Mouse (Mus musculus) limb, embryonic 15.5 days (tissue): ENCODE data around the gene Lama5. TPM values are rescaled to one million over a fixed set of nuclear protein-coding genes. Genes with fewer than 3 reads are reported as not detected.
"Not testable (repeated sequence)": the region's sequence is repeated elsewhere in the genome, so short reads cannot be mapped to it uniquely, and the experiment has no call there.

Source experiments
- ATAC-seq: fragments of 200-750 bp; cut with Nextera tagmentation; 2 replicates; pipeline ENCODE4 v1.8.0; 2017; ENCODE audit warnings: low read depth, moderate TSS enrichment; ENCODE audit not compliant: insufficient number of reproducible peaks, low FRiP score, low TSS enrichment
- H3K27ac ChIP-seq: fragments of 300-500 bp; sonication (generic); 2 replicates; pipeline ENCODE4 v1.5.1; 2015; ENCODE audit warnings: moderate library complexity, mild to moderate bottlenecking, inconsistent platforms
- H3K27me3 ChIP-seq: fragments of 300-500 bp; sonication (generic); 2 replicates; pipeline ENCODE4 v1.6.1; 2015; ENCODE audit warnings: inconsistent platforms
- H3K36me3 ChIP-seq: fragments of 300-500 bp; sonication (generic); 2 replicates; pipeline ENCODE4 v1.6.1; 2015; ENCODE audit warnings: inconsistent platforms
- H3K4me1 ChIP-seq: fragments of 300-500 bp; sonication (generic); 2 replicates; pipeline ENCODE4 v1.6.1; 2015; ENCODE audit warnings: inconsistent platforms
- H3K4me2 ChIP-seq: fragments of 300-500 bp; sonication (generic); 2 replicates; pipeline ENCODE4 v1.6.1; 2015; ENCODE audit warnings: mild to moderate bottlenecking, inconsistent platforms
- H3K4me3 ChIP-seq: fragments of 300-500 bp; sonication (generic); 2 replicates; pipeline ENCODE4 v1.5.1; 2015; ENCODE audit warnings: mild to moderate bottlenecking, inconsistent platforms
- H3K9ac ChIP-seq: fragments of 300-500 bp; sonication (generic); 2 replicates; pipeline ENCODE4 v1.6.1; 2015; ENCODE audit warnings: inconsistent platforms
- H3K9me3 ChIP-seq: fragments of 300-500 bp; sonication (generic); 2 replicates; pipeline ENCODE4 v1.6.1; 2016; ENCODE audit warnings: inconsistent platforms
- WGBS: fragments of 180-500 bp; shearing (Covaris S2); methylation state at CpG from one replicate; pipeline ENCODE4 v1.1.7; 2015; 5-methylcytosine and 5-hydroxymethylcytosine counted together
- polyA plus RNA-seq: library from polyadenylated mRNA; unstranded; fragments of >200 nt; fragmentation: Nextera tagmentation; extraction: Ambion mirVana; gene quantifications from 2 replicates; pipeline ENCODE4 v1.2.1, GENCODE M21; 2015

Gene Lama5
- polyA plus RNA-seq, 1 experiment from 2014 or later, result 25.9 TPM

DNA sequence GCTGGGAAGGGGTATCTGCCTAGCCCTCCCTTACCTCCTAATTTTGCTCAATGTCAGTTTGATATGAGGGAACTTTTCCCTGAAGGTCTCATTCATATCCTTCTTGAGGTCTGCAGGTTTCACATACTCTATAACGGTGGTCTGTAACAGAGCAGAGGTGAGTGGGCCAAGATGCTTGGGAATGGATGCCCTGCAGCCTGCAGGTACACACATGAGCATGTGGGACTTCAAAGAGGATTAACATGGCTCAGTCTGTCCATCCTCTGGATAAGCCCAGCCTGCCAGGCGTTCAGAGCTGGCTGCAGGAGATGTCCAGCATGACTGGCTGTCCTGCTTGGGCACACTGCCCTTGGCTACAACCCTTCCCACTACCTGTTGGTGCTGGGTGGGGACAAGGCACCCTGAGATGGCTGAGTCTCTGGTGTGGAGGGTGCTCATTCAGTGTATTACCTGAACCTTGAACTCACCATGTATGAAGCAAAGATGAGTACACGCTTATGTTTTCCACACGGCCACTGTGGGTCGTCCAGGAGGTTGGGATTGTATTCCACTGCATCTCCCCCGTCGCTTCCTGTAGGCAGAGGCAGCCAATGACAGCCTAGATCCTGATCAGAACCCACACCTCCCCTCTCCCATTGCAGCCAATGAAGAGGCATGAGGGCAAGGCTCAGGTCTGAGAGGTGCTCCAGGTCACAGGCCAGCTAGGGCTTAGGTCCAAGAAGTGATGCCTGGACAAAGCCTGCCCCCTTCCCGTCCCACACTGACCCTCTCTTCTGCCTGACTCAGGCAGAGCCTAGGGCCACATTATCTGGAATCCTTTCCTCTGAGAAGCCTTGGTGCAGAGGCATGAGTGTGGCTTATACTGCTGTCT is 35.2 kb upstream of the Lama5 start:
- Histone ChIP-seq H3K27me3 (no peaks in the 10 kb centered on the region), H3K9ac (no peak overlapping the region), H3K4me1 (peaks cover 22% of the 10 kb centered on the region), H3K9me3 (no peaks in the 10 kb centered on the region), H3K36me3 (peaks cover 73% of the 10 kb centered on the region), H3K4me3 (no peak overlapping the region), H3K27ac (no peak overlapping the region), H3K4me2 (no peak overlapping the region)
- no peak for ATAC-seq
- 61% methylated on average over 8 of the region's 8 CpGs for WGBS

DNA sequence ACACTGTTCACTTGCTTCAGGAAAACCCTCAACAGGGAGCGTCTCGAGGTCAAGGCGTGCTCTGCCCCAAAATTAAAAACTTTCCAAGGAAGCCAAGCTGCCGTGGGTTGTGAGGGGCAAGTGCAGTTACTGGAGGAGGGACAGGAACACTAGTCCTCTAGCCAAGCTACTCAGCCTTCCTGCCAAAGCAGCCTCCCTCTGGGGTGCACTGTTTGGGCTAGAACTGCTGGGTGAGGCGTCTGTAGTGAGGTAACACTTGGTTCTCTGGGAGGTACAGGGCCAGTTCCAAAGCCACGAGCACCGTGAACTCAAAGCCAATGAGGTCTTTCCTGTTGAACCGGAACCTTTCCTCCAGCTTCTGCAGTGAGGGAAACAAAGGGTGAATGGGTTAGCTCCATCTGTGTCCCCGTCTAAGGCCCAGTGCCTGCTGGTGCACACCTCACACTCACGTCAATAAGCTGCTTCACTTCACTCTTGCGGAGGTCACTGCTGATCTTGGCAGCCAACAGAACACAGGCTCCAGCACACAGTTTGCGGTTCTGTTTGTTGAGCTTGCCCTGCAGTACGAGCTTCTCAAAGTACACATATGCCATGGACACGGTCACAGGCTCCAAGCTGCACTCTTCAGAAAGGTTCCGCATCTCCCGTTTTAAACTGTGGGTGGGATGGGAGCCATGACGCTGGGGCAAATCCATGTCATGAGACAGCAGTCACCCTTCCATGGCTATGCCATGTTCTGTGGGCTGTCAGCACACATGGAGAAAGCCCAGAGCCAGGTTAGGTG is 34.4 kb upstream of the Lama5 start:
- not testable (repeated sequence) for H3K4me2 ChIP-seq, H3K27me3 ChIP-seq, H3K9ac ChIP-seq, H3K4me3 ChIP-seq, H3K27ac ChIP-seq, ATAC-seq, H3K9me3 ChIP-seq
- H3K4me1 ChIP-seq, result peaks cover 23% of the 10 kb centered on the region
- 67% methylated on average over 17 of the region's 17 CpGs for WGBS
- H3K36me3 ChIP-seq, result peaks cover 67% of the 10 kb centered on the region

DNA sequence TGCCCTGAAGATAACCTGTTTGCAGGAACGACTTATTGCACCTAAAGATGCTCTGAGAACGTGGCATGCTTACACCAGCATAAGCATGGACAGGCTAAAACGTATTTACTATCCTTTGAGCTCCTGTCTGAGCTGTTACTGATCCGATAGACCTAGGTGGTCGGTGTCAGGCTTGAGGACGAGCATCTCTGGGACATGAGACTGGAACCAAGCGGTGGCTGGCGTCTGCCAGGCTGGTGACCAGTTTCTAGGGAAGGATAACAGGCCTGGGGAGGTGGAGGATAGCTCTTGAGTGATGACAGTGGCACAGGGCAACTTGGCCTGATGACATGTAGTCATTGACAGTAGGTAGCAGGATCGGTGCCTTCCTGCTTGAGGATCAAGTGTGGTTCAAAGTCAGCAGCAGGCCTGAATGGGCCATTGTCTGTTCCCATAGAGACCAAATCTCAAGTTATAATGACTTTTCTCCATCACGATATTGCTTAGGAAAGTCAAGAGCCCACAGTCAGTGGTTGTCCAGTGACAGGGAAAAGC is 33.4 kb upstream of the Lama5 start:
- ATAC-seq, H3K4me2 ChIP-seq, H3K4me3 ChIP-seq, H3K27ac ChIP-seq, H3K9ac ChIP-seq, H3K9me3 ChIP-seq, H3K27me3 ChIP-seq: not testable (repeated sequence)
- Histone ChIP-seq H3K4me1 (peaks cover 23% of the 10 kb centered on the region), H3K36me3 (peaks cover 57% of the 10 kb centered on the region)
- 81% methylated on average over 10 of the region's 10 CpGs for WGBS

DNA sequence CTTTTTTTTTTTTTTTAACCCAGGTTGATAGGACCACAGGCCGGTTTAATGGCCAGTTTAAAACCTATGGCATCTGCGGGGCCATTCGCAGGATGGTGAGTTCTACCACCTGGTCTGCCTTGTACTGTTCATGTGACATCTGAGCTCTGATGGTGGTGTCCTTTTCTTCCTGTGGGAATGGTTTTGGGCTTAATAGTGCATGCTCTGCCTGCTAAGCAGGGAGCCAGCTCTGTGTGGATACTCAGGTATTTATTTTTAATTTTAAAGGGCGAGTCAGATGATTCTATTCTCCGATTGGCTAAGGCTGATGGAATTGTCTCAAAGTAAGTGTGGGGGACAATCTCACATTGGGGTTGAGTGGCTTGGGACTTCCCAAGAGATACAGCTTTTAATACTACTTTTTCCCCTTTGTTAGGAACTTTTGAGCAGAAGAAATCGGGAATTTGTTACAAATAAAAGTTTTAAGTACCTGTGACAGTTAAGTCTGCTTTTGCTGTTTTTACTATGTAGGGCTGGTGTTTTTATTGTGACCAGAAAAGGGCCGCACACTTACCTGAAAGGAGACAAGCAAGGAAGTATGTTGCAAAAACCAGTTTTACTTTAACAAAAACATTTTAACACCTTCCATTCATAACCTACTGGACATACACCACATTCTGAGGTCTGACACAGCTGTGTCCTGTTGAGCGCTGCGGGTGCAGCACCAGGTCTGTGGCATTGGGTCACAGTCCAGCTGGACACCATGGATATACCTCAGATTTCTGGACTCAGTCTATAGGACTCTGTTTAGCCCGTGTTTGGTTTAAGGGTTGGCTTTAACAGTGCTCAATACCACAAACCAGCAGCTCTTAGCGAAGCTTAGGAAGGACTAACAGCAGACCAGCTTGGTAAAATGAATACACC is 32.6 kb upstream of the Lama5 start:
- no peak for ATAC-seq
- H3K4me1 ChIP-seq, result peaks cover 23% of the 10 kb centered on the region
- H3K4me2 ChIP-seq, result peak overlapping the region; percentile 77
- no peaks in the 10 kb centered on the region for H3K9me3 ChIP-seq
- 48% methylated on average over 11 of the region's 11 CpGs for WGBS
- H3K4me3 ChIP-seq, result peak overlapping the region; percentile 69
- peak overlapping the region; percentile 87 for H3K27ac ChIP-seq
- peak overlapping the region; percentile 86 for H3K9ac ChIP-seq
- H3K36me3 ChIP-seq, result peaks cover 49% of the 10 kb centered on the region
- no peaks in the 10 kb centered on the region for H3K27me3 ChIP-seq

DNA sequence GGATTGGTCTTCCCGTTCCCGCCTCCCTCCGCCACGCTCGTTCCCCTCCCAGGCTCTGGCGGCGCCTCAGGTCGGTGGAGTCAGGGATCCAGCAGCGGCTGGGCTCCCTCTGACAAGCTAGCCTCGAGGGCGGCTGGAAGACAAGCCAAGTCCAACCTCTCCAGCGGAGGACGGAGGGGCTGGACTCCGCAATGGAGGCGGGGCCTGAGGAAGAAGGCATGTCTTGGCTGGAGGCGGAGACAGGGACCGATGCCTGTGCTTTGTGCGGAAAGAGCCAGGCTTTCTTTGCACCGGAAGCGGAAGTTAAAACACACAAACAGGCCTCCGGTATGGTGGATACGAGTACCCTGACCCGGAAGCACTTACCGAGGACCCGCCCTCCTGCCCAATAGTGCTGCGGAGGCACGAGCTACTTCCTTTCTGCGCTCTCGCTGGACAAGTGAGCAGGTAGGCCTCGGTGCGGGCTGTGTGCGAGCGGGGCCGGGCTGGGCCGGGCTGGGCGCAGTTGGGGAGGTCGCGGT is 31.4 kb upstream of the Lama5 start, which contains the start of gene Rps21:
Gene Rps21, plus strand, starts transcription at position 377 of the 521 bp plus-strand sequence.
- peaks cover 23% of the 10 kb centered on the region for H3K4me1 ChIP-seq
- peak; percentile 97 for ATAC-seq
- no peaks in the 10 kb centered on the region for H3K9me3 ChIP-seq
- under 1% methylated on average over 38 of the region's 38 CpGs for WGBS
- H3K4me3 ChIP-seq, result peak within 1 kb of the TSS; percentile 69
- no peaks in the 10 kb centered on the region for H3K27me3 ChIP-seq
- peaks cover 38% of the 10 kb centered on the region for H3K36me3 ChIP-seq
- peak within 1 kb of the TSS; percentile 84 for H3K4me2 ChIP-seq
- peak within 1 kb of the TSS; percentile 94 for H3K27ac ChIP-seq
- H3K9ac ChIP-seq, result peak within 1 kb of the TSS; percentile 86

DNA sequence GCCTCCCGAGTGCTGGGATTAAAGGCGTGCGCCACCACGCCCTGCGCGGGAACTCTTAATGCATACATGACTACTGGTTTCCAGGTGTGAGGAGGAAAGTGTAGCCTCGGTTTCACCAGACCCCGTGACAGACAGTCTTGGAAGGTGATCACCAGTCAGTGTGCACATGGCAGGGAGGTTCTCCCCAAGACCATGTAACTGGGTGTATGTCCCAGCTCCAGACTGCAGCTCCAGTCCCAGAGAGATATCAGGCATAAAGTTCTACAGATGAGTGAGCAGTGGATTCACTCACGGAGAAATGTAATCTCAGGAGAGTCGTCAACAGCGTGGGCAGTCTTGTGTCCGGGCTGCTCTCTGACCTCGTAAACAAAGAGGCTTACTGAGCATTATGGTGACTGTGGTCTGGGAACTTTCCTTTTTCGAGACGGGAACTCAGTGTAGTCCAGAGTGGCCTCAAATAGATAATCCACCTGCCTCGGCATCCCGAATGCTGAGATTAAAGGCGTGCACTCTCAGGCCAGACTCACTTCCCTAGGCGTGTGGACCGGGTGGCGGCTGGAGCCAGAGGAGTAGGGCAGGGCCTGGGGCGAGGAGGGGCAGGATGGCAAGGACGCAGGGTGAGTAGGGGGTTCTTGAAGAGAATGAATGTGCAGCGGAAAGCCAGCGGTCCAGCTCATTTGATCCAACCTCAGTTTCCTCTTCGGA is 30.8 kb upstream of the Lama5 start:
- peak; percentile 58 for ATAC-seq
- peaks cover 31% of the 10 kb centered on the region for H3K36me3 ChIP-seq
- peak overlapping the region; percentile 94 for H3K27ac ChIP-seq
- WGBS, result 24% methylated on average over 26 of the region's 26 CpGs
- H3K4me3 ChIP-seq, result peak overlapping the region; percentile 69
- H3K27me3 ChIP-seq, result no peaks in the 10 kb centered on the region
- H3K9ac ChIP-seq, result peak overlapping the region; percentile 59
- no peaks in the 10 kb centered on the region for H3K9me3 ChIP-seq
- peak overlapping the region; percentile 84 for H3K4me2 ChIP-seq
- peaks cover 23% of the 10 kb centered on the region for H3K4me1 ChIP-seq

DNA sequence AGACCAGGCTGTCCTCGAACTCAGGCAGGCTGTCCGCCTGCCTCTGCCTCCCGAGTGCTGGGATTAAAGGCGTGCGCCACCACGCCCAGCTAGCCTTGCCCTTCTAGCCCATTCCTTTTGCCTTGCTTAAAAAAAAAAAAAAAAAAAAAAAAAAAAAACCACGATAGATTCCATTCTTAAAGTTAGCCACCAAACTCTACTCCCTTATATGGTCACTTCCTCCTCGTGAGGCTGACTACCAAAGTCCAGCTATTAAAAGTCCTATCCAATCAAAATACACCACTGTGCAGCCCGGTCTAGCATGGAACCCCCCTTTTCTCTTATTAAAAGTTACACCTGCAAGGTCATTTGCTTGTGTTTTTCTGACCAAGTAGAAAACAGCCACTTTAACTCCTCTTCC is 30.0 kb upstream of the Lama5 start:
- no peak for ATAC-seq
- Histone ChIP-seq H3K4me3 (no peak overlapping the region), H3K9ac (no peak overlapping the region), H3K27me3 (no peaks in the 10 kb centered on the region), H3K4me1 (peaks cover 23% of the 10 kb centered on the region), H3K27ac (no peak overlapping the region), H3K9me3 (no peaks in the 10 kb centered on the region), H3K4me2 (peak overlapping the region; percentile 84; the same call in 1 of the 2 replicates), H3K36me3 (peaks cover 24% of the 10 kb centered on the region)
- 82% methylated on average over 9 of the region's 9 CpGs for WGBS

DNA sequence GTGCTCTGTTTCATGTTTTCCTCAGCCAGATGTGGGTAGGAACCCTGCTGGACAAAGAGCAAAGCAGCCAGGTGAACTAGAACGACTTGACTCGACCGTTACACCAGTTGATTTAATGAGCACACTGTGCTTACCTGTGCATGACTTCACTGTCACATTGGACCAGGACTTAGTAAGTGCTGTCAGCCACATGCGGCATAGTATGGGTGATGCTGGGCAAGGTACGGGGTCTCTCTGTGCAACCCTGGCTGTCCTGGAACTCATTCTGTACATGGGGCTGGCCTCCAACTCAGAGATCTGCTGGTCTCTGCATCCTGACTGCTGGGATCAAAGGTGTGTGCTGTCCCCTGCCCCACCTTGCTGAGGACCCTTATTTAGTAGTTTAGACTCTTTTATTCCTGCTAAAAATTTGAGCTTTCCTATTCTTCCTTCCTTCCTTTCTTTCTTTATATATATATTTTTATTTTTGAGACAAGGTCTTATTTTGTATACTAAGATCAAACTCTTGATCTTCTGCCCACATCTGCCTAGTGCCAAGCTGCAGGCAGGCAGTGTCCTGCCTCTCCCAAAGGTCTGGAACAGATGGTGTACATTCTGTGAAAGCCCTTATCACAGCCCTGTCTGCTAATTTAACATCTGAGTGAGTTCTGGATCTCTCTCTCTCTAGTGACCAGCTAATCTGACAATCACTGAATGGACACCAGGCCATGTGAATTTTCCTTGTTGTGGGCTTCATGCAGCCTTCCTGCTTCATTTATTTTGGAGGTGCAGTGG is 29.0 kb upstream of the Lama5 start:
- peaks cover 21% of the 10 kb centered on the region for H3K4me1 ChIP-seq
- no peaks in the 10 kb centered on the region for H3K9me3 ChIP-seq
- ATAC-seq, result no peak
- 89% methylated on average over 5 of the region's 5 CpGs for WGBS
- H3K4me3 ChIP-seq, result no peak overlapping the region
- H3K27ac ChIP-seq, result no peak overlapping the region
- peaks cover 13% of the 10 kb centered on the region for H3K36me3 ChIP-seq
- no peak overlapping the region for H3K4me2 ChIP-seq
- H3K27me3 ChIP-seq, result no peaks in the 10 kb centered on the region
- H3K9ac ChIP-seq, result no peak overlapping the region

DNA sequence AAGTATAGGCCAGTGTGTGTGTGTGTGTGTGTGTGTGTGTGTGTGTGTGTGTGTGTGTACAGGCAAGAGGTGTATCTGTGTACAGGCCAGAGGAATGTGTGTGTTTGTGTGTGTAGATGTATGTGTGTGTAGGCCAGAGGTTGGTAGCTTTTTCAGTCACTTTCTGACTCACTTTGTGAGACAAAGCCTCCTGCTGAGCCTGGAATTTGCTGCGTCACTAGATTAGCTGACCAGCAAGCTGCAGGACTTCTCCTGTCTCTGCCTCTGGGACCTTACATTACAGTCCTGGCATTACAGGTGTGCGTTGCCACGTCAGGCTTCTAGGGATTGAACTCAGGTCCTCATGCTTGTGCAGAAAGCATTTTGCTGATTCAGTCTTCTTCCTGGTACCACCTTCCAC is 26.2 kb upstream of the Lama5 start:
- Histone ChIP-seq H3K4me3 (no peak overlapping the region), H3K9ac (no peak overlapping the region), H3K4me2 (no peak overlapping the region), H3K36me3 (no peaks in the 10 kb centered on the region), H3K4me1 (peaks cover 10% of the 10 kb centered on the region), H3K27ac (no peak overlapping the region), H3K27me3 (no peaks in the 10 kb centered on the region), H3K9me3 (no peaks in the 10 kb centered on the region)
- no peak for ATAC-seq
- WGBS, result 44% methylated on average over 3 of the region's 3 CpGs

DNA sequence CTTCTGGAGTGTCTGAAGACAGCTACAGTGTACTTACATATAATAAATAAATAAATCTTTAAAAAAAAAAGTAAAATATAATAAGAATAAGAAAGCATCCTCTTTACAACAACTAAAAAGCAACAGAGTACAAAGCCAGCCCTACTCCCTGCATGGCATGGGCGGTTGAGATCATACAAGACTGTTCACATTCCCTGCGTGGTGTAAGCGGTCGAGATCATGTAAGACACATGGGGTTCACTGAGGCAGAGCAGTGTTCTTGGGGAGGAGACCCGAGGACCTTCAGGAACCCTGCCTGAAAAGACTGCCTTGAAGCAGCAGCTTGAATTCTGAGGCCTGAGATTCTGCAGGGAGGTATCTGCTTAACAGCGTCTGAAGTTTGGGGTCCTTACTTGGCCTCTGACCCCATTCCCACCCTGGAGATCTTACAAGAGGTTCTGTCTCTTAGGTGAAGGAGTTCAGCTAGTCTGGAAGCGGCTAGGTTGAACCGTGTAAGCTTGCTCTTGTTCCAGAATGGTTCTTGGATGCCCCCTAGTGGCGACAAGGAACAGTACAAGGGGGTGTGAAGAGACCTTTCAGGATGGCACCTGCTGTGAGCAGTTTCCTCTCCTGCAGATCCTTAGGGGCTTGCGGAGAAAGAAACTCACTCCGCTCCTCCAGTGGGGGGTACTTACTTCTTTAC is 25.4 kb upstream of the Lama5 start:
- H3K27me3 ChIP-seq, result no peaks in the 10 kb centered on the region
- no peak overlapping the region for H3K4me3 ChIP-seq
- H3K4me2 ChIP-seq, result no peak overlapping the region
- peaks cover 3% of the 10 kb centered on the region for H3K4me1 ChIP-seq
- H3K36me3 ChIP-seq, result no peaks in the 10 kb centered on the region
- H3K27ac ChIP-seq, result no peak overlapping the region
- peak; percentile 69 for ATAC-seq
- H3K9me3 ChIP-seq, result no peaks in the 10 kb centered on the region
- WGBS, result 31% methylated on average over 11 of the region's 11 CpGs
- no peak overlapping the region for H3K9ac ChIP-seq
